Mouse (Mus musculus) frontal cortex, postnatal 25 days (tissue): Measurements from ENCODE around the gene Olfr596.
"Not testable (repeated sequence)": the region's sequence is repeated elsewhere in the genome, so short reads cannot be mapped to it uniquely, and the experiment has no call there.

Experiments
- DNase-seq, 2 experiments: peaks; one replicate each; pipeline ENCODE4 v3.0.0; 2022; ENCODE audit warnings: low spot score in 2 of 2

Gene Olfr596

DNA sequence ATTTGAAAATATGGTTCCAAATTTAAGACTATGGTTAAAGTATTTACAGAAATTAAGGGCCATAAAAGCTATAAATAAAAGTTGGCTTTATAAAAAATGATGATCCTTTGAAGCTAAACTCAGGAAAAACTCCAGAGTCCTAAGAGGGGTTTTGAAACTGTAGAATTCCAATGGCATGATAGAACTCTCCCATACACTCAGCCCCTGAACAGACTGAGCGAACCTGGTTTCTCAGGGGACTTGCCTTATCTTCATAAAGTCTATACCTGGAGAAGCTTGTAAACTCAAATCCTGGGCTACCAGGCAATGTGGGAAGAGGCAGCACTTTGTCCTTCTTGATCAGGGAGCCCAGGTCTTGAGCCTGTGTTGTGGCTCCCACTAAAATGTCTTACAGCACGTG is at the start of gene Olfr596:
Olfr596 (plus strand) TSS at position 301 of the 400 bp plus-strand sequence.
- not testable (repeated sequence) for DNase-seq

DNA sequence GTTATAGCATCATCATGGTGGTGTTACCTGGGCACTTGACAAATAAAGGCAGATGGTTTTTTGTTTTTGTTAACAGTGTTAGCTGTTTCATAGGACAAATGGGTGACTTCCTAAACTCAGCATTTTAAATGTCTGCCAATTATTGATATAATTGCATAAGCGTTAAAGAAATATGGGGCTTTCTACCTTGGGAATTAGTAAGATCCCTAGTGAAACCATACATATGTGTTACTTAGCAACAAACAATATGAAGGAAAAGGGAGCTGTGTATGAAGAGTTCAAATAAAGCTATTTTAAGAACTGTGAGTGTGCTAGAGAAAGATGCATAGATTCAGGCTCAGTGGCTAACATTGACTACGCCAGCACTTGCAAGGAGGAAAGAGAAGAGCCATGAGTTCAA is 10.6 kb downstream of the Olfr596 start, which contains the start of gene Olfr597:
Olfr597 (plus strand) TSS at position 301 of the 400 bp plus-strand sequence.
- not testable (repeated sequence) for DNase-seq

DNA sequence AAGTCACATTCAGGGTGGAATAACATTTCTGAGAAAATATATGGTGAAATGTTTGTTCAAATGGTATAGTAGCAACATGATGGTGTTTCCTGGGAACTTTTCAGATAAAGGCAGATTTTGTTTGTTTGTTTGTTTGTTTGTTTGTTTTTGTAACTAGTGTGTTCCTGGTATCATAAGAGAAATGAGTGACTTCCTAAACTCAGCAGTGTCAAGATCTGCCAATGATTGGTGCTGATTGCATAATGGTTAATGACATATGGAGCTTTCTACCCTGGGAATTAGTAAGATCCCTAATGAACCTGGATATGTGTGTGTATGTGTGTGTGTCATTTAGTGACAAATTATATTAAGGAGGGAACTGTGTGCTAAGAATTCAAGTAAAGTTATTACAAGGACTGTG is 17.8 kb downstream of the Olfr596 start, which contains the start of gene Olfr598:
Olfr598 (plus strand) TSS at position 301 of the 400 bp plus-strand sequence.
- no peak for DNase-seq

DNA sequence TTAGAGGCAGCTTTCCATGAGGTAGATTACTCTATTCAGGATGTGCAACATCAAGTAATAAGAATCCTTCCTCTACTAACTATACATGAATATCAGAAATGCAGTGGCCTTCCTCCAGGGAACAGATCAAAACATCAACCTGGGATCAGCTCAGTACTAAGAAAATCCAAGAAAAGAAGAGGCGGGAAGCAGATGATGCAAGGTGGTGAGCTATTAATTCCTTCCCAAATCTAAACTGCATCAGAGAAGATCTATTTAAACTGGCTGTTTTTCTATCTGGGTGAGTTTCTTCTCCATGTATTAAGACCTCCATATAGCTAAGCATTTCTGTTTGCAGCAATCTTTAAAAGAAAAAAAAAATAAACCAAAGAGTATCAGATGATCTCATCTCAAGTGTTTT is 30.2 kb downstream of the Olfr596 start, which contains the start of gene Olfr599:
Olfr599 (plus strand) TSS at position 301 of the 400 bp plus-strand sequence.
- DNase-seq: no peak

DNA sequence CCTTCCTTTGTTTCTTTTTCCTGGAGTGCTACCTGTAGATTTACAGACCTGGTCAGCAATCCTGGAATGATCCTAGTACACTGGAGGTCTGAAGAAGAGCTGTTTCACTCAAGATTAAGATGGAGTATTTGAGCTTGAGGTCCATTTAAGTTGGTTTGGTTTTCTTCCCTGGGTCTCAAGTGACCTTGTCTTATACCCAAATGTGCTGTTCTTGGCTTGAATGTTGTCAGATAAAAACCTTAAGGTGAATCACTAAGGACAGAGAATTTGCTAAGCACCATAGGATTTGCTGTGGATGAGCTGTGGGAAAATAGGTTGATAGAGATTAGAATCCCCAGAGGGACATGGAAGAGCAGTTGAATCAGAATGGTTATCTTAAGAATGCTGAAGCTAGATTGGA is 44.1 kb downstream of the Olfr596 start, which contains the start of gene Olfr600:
Olfr600 (minus strand) TSS at position 101 of the 400 bp plus-strand sequence.
- no peak for DNase-seq
